Mouse (Mus musculus) gastrocnemius, postnatal 14 days (tissue): ENCODE data around the gene Bok. TPM values are rescaled to one million over a fixed set of nuclear protein-coding genes. Genes with fewer than 3 reads are reported as not detected.

ENCODE experiments used
- DNase-seq: peaks from one replicate; pipeline ENCODE4 v3.0.0; 2021; ENCODE audit warnings: mixed read lengths
- intact Hi-C: fragments of 180-260 bp; cut with DNase I; formaldehyde crosslinking; loops from one replicate; pipeline ENCODE4 v1.15.1; 2025; ENCODE audit warnings: low total_unique reads
- total RNA-seq, 2 experiments: library from RNA; stranded (reverse); gene quantifications; 2 replicates each; pipeline ENCODE4 v1.2.3; 2021

Gene Bok
- total RNA-seq, 2 experiments from 2014 or later = 2.9 to 3.1 TPM

GRCm38 (mm10) chr1:93686961-93687320, 1.5 kb downstream of the Bok start:
- intact Hi-C loops = no loop called here

GRCm38 (mm10) chr1:93688154-93688553, 2.7 kb downstream of the Bok start:
- intact Hi-C loops = no loop called here
- no peak for DNase-seq

More at GRCm38 (mm10) chr1:93686961-93687320, 1.5 kb downstream of the Bok start:
- no peak for DNase-seq

GRCm38 (mm10) chr1:93689901-93690496, 4.5 kb downstream of the Bok start:
- DNase-seq = no peak
- intact Hi-C loops = no loop called here

- intact Hi-C loops = no loop called here
- DNase-seq = no peak
These were observed 5.6 kb downstream of the Bok start for GRCm38 (mm10) chr1:93691106-93691505.

- intact Hi-C loops = no loop called here
- DNase-seq = no peak
These were observed 6.4 kb downstream of the Bok start for GRCm38 (mm10) chr1:93691786-93692357.

GRCm38 (mm10) chr1:93692773-93693172, 7.3 kb downstream of the Bok start:
- no peak for DNase-seq
- intact Hi-C loops = no loop called here

- intact Hi-C loops = no loop called here
- no peak for DNase-seq
These were observed 8.0 kb downstream of the Bok start for GRCm38 (mm10) chr1:93693502-93693901.

GRCm38 (mm10) chr1:93693943-93694342, 8.5 kb downstream of the Bok start:
- DNase-seq = no peak
- intact Hi-C loops = no loop called here

- intact Hi-C loops = no loop called here
- DNase-seq = peak; percentile 80
These were observed 9.5 kb downstream of the Bok start for GRCm38 (mm10) chr1:93694966-93695365.

- no peak for DNase-seq
These were observed 11.9 kb downstream of the Bok start for GRCm38 (mm10) chr1:93697317-93697716.

GRCm38 (mm10) chr1:93699159-93699558, 13.7 kb downstream of the Bok start:
- intact Hi-C loops = no loop called here
- no peak for DNase-seq

More at GRCm38 (mm10) chr1:93697317-93697716, 11.9 kb downstream of the Bok start:
- intact Hi-C loops = no loop called here

GRCm38 (mm10) chr1:93702106-93702505, 16.6 kb downstream of the Bok start:
- no peak for DNase-seq
- intact Hi-C loops = no loop called here

- intact Hi-C loops = no loop called here
- DNase-seq = no peak
These were observed 18.1 kb downstream of the Bok start for GRCm38 (mm10) chr1:93703472-93704048.

GRCm38 (mm10) chr1:93704341-93704740, 18.9 kb downstream of the Bok start:
- intact Hi-C loops = no loop called here
- no peak for DNase-seq

GRCm38 (mm10) chr1:93705389-93705788, 19.9 kb downstream of the Bok start:
- no peak for DNase-seq
- intact Hi-C loops = no loop called here

- no peak for DNase-seq
- intact Hi-C loops = no loop called here
These were observed 30.7 kb downstream of the Bok start for GRCm38 (mm10) chr1:93716166-93716565.

- intact Hi-C loops = no loop called here
- no peak for DNase-seq
These were observed 36.1 kb downstream of the Bok start for GRCm38 (mm10) chr1:93721557-93721956.

GRCm38 (mm10) chr1:93724623-93725022, 39.2 kb downstream of the Bok start:
- no peak for DNase-seq
- intact Hi-C loops = loop anchor here (5.0 kb wide), 1 partner anchor 57 kb away; no protein-coding TSS in a partner anchor

- intact Hi-C loops = loop anchor here (5.0 kb wide), 1 partner anchor 58 kb away; no protein-coding TSS in a partner anchor
- DNase-seq = no peak
These were observed 40.2 kb downstream of the Bok start for GRCm38 (mm10) chr1:93725665-93726064.

- no peak for DNase-seq
- intact Hi-C loops = loop anchor here (5.0 kb wide), 1 partner anchor 59 kb away; no protein-coding TSS in a partner anchor
These were observed 40.7 kb downstream of the Bok start for GRCm38 (mm10) chr1:93726116-93726515.

- DNase-seq = peak; percentile 51
- intact Hi-C loops = loop anchor here (5.0 kb wide), 1 partner anchor 60 kb away; no protein-coding TSS in a partner anchor
These were observed 41.5 kb downstream of the Bok start for GRCm38 (mm10) chr1:93726974-93727373.
